Mouse (Mus musculus): ENCODE data around the gene Atp2b2. TPM values are rescaled to one million over a fixed set of nuclear protein-coding genes. Genes with fewer than 3 reads are reported as not detected.

Gene Atp2b2
- total RNA-seq, 1 experiment from 2014 or later: not detected

DNA sequence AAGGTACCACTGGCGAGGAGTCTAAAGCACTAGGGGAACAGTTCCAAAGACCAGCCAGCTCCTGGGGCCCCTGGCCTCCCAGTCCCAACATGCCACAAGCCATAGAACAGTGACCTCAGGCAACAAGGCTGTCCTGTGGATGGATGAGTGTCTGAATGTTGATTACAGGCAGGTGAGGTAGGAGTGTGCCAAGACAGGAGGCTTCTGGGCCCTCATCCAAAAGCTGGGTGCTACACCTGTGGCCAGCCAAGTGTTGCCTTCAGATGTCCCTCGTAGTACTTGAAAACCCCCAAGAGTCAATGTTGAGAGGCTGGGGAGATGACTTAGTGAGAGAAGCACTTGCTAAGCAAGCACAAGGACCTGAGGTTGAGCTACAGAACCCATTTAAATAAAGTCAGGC, 80.8 kb downstream of the Atp2b2 start:
- no peak for ATAC-seq (replicated peaks; ENCODE audit: insufficient number of reproducible peaks, low FRiP score, low TSS enrichment, poor library complexity, severe bottlenecking)

DNA sequence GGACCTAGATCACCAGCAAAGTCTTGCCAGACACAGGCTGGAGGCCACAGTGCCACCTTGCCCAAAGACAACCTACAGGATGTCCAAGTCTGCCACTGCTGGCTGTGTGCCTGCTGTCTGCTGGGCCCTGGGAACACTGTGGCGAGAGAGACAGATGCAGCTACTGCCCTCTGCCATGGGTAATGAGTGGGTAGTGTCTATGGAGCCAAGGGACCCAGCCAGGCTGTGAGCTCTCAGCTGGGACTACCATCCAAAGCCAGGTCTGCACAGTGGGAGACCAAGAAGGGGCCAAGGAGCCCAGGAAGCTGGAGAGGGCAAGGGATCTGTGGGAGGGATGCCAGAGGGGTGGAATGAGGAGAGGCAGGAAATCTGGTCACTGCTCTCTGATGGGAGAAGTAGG, 83.1 kb downstream of the Atp2b2 start:
- no peak for ATAC-seq (replicated peaks; ENCODE audit: insufficient number of reproducible peaks, low FRiP score, low TSS enrichment, poor library complexity, severe bottlenecking)

- ATAC-seq (replicated peaks; ENCODE audit: insufficient number of reproducible peaks, low FRiP score, low TSS enrichment, poor library complexity, severe bottlenecking): no peak
These were observed 83.7 kb downstream of the Atp2b2 start for GRCm38 (mm10) chr6:113958714-113959113.

GRCm38 (mm10) chr6:113958003-113958402, 84.4 kb downstream of the Atp2b2 start:
- ATAC-seq (replicated peaks; ENCODE audit: insufficient number of reproducible peaks, low FRiP score, low TSS enrichment, poor library complexity, severe bottlenecking): no peak

DNA sequence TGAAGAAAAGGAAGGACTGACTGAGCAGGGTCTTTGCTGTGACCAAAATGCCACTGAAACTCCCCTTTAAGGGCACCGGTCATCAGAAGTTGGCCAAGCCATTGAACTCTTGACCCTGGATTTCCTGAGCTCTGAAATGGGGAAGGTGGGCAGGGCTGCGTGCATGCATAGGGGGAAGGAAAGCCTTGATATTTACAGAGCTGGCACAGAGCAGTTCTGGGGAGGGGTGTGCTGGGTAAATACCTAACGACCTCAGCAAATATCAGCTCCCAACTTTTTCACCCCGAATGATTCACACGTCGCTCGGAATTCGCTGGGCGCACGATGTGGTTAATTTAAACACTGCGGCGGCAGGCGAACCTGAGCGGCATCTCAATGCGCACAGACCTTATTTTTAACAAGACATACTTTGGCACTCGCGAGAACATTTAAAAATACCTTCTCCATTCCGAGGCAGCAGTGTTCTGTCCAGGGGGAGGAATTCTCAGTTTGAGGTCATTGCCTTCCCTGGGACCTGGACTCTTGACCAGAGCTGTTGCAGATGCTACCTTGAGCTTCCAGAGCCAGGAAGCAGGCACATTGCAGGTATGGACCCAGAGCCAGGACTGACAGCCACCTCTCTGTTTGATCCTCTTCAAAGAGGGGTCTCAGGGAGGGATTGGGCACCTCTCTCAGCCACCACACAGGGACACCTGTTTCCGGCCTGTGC, 85.0 kb downstream of the Atp2b2 start:
- no peak for ATAC-seq (replicated peaks; ENCODE audit: insufficient number of reproducible peaks, low FRiP score, low TSS enrichment, poor library complexity, severe bottlenecking)

DNA sequence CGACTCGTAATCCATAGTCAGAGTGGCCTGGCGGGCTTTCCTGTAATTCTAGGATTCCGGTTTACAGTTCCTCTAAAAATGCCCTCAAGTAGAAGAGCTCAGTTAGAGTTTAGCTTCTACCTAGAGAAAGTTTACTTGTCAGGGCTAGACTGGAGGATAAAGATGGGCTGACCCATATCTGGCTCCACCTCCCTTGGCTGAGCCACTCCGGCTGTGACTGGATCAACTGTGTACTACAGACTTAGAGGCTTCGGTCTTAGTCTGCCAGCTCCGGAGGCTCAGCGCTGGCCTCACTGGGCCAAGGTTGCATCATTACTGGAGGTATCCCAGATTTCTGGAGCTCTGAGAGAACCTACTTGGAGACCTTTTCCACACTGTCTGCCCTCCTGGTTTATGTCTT, 94.9 kb downstream of the Atp2b2 start:
- ATAC-seq (replicated peaks; ENCODE audit: insufficient number of reproducible peaks, low FRiP score, low TSS enrichment, poor library complexity, severe bottlenecking): no peak

DNA sequence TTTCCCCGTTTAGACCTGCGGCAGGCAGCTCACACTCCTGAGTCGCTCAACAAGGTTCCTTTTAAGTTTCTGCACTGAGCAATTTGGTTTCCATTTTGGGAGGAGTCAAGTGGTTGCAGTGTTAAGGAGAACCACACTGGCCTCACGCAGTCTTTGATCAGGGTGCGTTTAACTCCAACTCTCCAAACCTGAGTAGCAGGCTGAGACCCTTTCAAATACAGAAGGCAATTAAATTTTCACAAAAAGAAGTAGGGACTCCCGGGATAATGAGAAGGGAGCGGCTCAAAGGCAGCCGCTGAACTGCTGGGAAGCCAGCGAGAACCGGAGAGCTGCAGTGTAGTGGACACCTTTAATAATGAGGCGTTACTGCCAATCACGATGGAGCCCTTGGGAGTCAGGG, 100.1 kb downstream of the Atp2b2 start:
- ATAC-seq (replicated peaks; ENCODE audit: insufficient number of reproducible peaks, low FRiP score, low TSS enrichment, poor library complexity, severe bottlenecking): no peak

DNA sequence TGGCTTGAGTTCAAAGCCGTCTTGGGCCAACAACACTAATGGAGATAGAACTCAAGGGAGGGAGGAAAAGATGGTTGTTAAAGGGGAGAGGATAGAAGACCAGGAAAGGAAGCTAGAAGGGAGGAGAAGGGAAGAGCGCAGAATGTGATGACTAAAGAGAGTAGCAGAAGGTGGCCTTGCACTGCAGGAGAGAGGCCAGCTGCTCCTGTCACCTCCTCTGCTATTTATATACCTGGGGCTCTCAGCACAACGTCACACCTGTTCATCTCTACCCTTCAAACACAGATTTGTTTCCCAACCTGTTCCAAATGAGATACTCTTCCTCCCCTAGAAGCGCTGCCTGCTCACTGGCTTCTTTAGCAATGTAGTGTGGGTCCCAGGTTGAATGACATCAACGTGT, 101.1 kb downstream of the Atp2b2 start:
- ATAC-seq (replicated peaks; ENCODE audit: insufficient number of reproducible peaks, low FRiP score, low TSS enrichment, poor library complexity, severe bottlenecking): no peak

GRCm38 (mm10) chr6:113939442-113939841, 103.0 kb downstream of the Atp2b2 start:
- no peak for ATAC-seq (replicated peaks; ENCODE audit: insufficient number of reproducible peaks, low FRiP score, low TSS enrichment, poor library complexity, severe bottlenecking)

DNA sequence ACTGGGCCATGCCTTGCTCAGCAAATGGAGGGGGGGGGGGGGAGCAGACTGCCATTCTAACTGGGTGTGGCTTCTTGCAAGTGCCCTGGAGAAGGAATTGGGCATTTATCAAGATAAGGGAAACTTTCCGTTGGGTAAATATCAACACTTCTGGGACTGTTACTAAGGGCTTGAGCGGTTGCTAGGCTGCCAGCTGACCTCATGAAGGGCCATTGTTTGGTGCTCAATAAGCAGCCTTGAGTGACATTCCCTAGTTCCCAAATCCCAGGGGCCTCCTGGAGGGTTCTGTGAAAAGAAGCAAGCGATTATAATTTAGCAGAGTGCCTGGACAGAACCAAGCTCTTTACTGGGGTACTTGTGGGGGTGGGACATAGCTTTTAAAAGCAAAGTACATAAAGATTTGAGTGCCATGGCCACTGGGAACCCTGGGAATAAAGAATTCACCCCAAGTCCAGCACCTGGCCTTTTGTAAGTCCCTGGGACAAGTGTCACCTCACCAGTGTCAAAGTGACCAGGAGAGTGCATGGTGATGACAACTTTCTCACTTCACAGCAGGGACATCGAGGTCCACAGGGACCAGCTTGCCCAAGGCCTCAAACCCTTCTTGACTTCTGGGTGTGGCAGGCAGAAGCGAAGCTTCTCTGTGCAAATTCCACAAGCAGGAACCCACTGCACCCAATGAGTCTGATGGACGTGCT, 105.5 kb downstream of the Atp2b2 start:
- ATAC-seq (replicated peaks; ENCODE audit: insufficient number of reproducible peaks, low FRiP score, low TSS enrichment, poor library complexity, severe bottlenecking): no peak

DNA sequence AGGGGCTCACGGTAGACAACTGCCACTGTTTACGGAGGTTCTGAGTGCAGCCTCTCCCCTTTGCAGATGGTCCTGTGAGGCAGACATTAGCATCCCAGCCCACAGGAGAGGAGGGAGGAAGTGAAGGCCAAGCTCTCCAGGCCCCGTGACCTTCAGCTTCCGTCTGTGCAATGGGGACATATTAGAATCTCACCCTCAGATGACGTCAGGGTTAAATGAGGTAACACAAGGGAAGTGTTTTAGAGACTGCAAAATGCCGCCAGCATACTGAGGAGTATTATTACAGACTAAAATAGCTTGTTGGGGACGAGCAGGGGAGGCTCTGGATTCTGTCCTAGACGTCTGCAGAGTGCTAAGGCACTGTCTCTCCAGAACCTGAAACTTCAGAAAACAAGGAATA, 106.3 kb downstream of the Atp2b2 start:
- no peak for ATAC-seq (replicated peaks; ENCODE audit: insufficient number of reproducible peaks, low FRiP score, low TSS enrichment, poor library complexity, severe bottlenecking)

DNA sequence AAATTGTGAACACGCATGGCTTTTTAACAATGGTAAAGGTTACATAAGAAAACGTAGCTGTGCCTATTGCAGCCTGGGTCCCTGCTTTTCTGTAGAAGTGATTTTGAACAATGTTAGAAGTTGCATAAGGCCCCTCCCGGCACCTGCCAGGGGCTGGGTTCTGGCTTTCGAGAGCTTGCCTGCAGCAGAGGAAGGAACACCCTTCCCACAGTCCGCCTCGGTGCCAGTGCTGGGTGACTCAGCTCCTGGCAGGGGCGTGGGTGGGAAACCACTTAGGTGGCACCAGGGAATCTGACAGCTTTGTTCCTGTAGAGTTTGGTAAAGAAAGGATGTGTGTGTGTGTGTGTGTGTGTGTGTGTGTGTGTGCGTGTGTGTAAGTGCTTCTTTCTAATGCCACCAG, 107.7 kb downstream of the Atp2b2 start:
- no peak for ATAC-seq (replicated peaks; ENCODE audit: insufficient number of reproducible peaks, low FRiP score, low TSS enrichment, poor library complexity, severe bottlenecking)

DNA sequence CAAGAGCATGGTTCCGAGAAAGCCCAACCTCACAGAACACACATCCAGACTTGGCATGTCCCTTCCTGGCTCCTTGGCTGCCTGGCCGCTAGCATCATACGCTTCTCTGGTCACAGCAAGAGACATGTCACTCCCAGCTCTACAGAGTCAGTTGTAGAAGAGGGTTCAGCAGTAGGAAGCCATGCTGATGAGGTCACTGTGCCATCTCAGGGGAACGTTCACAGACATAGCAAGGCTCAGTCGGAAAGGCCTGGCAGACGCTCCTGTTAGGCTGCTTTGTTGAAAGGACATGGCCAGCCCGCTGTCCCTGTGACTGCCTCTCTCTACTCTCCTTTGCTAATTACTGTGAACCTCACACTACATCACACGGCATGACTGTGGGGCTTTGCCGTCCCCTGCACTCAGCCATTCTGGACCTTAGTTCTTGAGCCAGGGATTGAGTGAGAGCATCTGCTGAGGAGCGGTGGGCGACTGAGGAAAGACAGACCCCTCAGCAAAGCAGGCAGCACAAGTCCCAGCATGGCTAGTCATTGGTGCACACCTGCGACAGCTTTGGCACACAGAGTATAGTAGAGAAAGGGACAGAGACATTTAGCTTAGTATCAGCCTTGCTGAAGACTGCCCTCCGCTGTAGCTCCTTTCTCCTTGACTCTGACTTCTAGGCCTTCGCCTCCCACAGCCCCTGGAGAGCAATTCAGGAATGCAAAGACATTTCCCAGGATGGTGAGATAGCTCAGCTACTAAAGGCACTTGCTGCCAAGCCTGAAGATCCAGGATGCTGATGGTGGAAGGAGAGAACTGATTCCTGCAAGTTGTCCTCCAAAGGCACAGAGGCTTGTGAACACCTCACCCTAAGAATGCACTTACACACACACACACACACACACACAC, 108.9 kb downstream of the Atp2b2 start:
- ATAC-seq (replicated peaks; ENCODE audit: insufficient number of reproducible peaks, low FRiP score, low TSS enrichment, poor library complexity, severe bottlenecking): no peak

DNA sequence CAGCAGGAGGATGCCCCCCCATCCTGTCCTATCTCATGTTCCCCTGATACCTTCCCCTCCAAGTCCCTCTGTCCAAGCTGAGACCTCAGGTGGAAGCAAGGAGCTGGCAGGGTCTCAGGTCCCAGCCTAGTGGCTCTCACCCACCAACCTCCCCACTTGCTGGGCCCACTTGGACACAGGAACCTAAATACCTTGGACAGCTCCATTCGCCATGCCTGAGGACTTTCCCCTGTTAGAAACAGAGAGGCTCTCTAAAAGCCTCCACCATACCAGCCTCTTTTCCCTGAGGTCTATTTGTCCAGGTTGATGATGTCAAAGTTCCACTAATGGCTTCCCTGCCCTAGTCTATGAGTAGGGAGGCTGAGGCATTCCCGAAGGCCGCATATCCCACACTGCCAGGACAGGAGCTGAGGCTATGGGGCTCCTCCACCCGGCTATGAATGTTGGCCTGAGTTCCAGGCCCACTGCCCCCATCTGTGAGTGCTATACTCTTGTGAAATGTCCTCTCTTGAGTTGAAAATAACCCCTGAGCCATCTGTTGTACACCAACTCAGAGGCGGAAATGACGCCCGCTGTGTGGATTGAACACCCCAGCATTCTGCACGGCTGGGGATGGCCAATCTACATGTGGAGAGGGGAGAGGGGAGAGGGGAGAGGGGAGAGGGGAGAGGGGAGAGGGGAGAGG, 113.1 kb downstream of the Atp2b2 start:
- ATAC-seq (replicated peaks; ENCODE audit: insufficient number of reproducible peaks, low FRiP score, low TSS enrichment, poor library complexity, severe bottlenecking): no peak

DNA sequence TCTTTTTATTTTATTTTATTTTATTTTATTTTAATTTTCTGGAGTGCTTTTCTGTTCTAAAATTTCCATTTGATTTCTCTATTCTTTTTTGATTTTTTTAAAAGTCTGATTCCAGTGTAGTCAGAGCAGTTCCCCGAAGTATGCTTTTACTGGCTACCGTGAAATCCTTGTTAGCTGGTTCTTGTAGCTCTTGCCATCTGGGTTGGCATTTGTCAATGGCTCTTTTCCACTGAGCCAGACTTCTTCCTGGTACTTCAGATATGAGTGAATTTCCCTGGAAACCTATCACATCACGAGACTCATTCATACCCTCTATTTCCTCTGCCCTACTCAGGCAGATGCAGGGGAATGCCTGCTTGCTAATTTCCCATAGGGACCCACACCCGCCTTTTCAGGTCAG, 119.2 kb downstream of the Atp2b2 start:
- ATAC-seq (replicated peaks; ENCODE audit: insufficient number of reproducible peaks, low FRiP score, low TSS enrichment, poor library complexity, severe bottlenecking): no peak

GRCm38 (mm10) chr6:113920466-113920865, 121.9 kb downstream of the Atp2b2 start:
- ATAC-seq (replicated peaks; ENCODE audit: insufficient number of reproducible peaks, low FRiP score, low TSS enrichment, poor library complexity, severe bottlenecking): no peak

DNA sequence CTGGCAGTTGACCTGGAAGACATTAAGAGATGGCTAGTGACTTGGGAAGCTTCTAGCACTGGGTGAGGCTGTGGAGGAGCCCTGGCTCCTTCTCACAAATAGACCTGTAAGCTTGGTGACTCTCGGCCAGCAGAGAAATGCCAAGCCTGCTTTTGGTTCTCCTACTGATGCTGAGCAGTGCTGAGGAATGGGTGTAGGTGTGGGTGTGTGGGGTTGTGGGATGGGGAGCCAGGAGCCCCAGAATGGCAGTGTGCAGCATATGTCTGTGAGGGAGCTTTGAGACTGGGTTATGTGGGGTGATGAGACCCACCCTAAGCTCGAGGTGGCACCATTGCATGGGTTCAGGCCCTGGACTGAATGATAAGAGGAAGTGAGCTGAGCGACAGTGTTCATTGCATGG, 129.7 kb downstream of the Atp2b2 start:
- ATAC-seq (replicated peaks; ENCODE audit: insufficient number of reproducible peaks, low FRiP score, low TSS enrichment, poor library complexity, severe bottlenecking): no peak

DNA sequence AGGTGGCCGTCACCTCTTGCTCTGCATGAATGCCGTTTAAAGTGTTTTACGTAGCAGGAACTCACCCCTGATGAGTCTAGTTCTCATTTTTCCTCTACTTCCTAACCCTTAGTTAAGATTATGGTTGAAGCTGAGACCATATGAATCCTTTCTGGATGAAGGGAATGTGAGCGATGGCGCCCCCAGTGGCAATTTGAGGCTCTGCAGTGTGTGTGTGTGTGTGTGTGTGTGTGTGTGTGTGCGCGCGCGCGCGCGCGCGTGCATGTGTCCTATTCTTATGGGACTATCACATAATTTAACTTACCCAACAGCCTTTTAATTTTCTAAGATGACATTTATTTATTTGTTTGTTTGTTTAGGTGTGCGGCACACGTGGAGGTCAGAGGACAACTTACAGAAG, 131.3 kb downstream of the Atp2b2 start:
- no peak for ATAC-seq (replicated peaks; ENCODE audit: insufficient number of reproducible peaks, low FRiP score, low TSS enrichment, poor library complexity, severe bottlenecking)

GRCm38 (mm10) chr6:113910411-113911055, 131.9 kb downstream of the Atp2b2 start:
- no peak for ATAC-seq (replicated peaks; ENCODE audit: insufficient number of reproducible peaks, low FRiP score, low TSS enrichment, poor library complexity, severe bottlenecking)

Measured in monocyte, adult 5-6 weeks (primary cell).